Mouse (Mus musculus): ENCODE measurements at regions not wholly inside any gene's neighbourhood (a gene's known extent, or its start where the extent isn't known, plus 50 kb on each side); places are given as distances from the start of the nearest gene placed in this dataset.

DNA sequence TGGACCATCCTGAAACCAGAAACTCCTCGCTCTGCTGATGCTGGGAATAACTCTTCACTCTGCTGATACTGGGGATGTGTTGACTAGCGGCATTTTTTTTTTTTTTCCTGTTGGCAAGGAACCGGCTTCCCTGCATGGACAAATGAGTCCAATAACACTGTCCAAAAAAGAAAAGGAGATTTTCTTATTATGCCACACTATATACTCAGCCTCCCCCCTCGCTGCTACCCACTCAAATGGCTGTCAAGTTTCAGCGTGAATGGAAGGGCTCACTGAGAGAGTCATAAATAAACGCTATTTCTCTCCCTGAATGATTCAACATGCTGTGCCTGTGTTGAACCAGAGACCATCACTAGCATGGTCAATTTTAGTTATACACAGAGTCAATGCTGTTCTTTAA is 489.2 kb upstream of the Arid1b start:
- no peak for TF ChIP-seq TAL1 (IDR thresholded peaks at IDR 0.05; ENCODE audit: low read length)
- TF ChIP-seq GATA1 (IDR thresholded peaks at IDR 0.05; ENCODE audit: low read length) = no peak
